Mouse (Mus musculus): ENCODE measurements at regions not wholly inside any gene's neighbourhood (a gene's known extent, or its start where the extent isn't known, plus 50 kb on each side); places are given as distances from the start of the nearest gene placed in this dataset.

- Histone ChIP-seq H3K4me3 (ENCODE audit: low read depth, low read length) (no peak overlapping the region), H3K9me3 (ENCODE audit: control insufficient read depth, low read depth, low read length) (no peaks in the 10 kb centered on the region), H3K27ac (ENCODE audit: low read length) (no peak overlapping the region), H3K36me3 (ENCODE audit: control insufficient read depth, insufficient read depth, low read length) (no peaks in the 10 kb centered on the region), H3K9ac (replicated peaks; ENCODE audit: low read depth, low read length) (no peak overlapping the region), H3K4me1 (ENCODE audit: control insufficient read depth, insufficient read depth, low read length) (no peaks in the 10 kb centered on the region), H3K27me3 (ENCODE audit: control insufficient read depth, insufficient read depth, low read length) (no peaks in the 10 kb centered on the region), H3K4me2 (replicated peaks; ENCODE audit: low read depth, low read length) (no peak overlapping the region)
- 59% methylated on average over 10 of the region's 10 CpGs for WGBS
- no peak for ATAC-seq (ENCODE audit: insufficient number of reproducible peaks, insufficient read depth, low FRiP score, low read depth)
These were observed 416.9 kb downstream of the Nr2f2 start for GRCm38 (mm10) chr7:69949647-69950121.

- Histone ChIP-seq H3K36me3 (ENCODE audit: control insufficient read depth, insufficient read depth, low read length) (no peaks in the 10 kb centered on the region), H3K27me3 (ENCODE audit: control insufficient read depth, insufficient read depth, low read length) (no peaks in the 10 kb centered on the region)
These were observed 420.1 kb downstream of the Nr2f2 start for GRCm38 (mm10) chr7:69946396-69946795.

DNA sequence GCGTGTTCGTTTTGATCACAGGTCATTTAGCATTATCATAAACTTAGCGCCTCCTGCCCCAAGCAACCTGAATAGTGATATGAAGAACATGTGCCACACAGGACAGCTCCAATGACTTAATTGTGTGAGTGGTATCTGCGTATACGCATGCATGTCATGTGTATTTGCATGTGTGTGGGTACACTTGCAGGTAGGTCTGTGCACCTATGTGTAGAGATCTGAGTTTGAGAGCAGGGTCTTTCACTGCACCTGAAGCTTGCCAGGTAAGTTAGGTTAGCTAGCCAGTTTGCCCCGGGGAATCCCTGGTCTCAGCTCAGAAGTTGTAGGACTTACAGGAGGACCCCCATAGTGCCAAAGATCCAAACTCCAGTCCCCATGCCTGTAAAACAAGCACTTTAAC lies 424.7 kb downstream of the Nr2f2 start:
- no peaks in the 10 kb centered on the region for H3K36me3 ChIP-seq (ENCODE audit: control insufficient read depth, insufficient read depth, low read length)
- no peak for ATAC-seq (ENCODE audit: insufficient number of reproducible peaks, insufficient read depth, low FRiP score, low read depth)
- H3K4me2 ChIP-seq (replicated peaks; ENCODE audit: low read depth, low read length): no peak overlapping the region
- no peaks in the 10 kb centered on the region for H3K27me3 ChIP-seq (ENCODE audit: control insufficient read depth, insufficient read depth, low read length)
- WGBS: 90% methylated on average over 6 of the region's 6 CpGs
- H3K4me3 ChIP-seq (ENCODE audit: low read depth, low read length): no peak overlapping the region
- no peak overlapping the region for H3K9ac ChIP-seq (replicated peaks; ENCODE audit: low read depth, low read length)
- H3K9me3 ChIP-seq (ENCODE audit: control insufficient read depth, low read depth, low read length): no peaks in the 10 kb centered on the region
- H3K27ac ChIP-seq (ENCODE audit: low read length): no peak overlapping the region
- no peaks in the 10 kb centered on the region for H3K4me1 ChIP-seq (ENCODE audit: control insufficient read depth, insufficient read depth, low read length)

More at GRCm38 (mm10) chr7:69946396-69946795, 420.1 kb downstream of the Nr2f2 start:
- H3K4me2 ChIP-seq (replicated peaks; ENCODE audit: low read depth, low read length): no peak overlapping the region
- 58% methylated on average over 3 of the region's 3 CpGs for WGBS
- no peak overlapping the region for H3K9ac ChIP-seq (replicated peaks; ENCODE audit: low read depth, low read length)
- no peak; the same call in 1 of the 2 replicates for ATAC-seq (ENCODE audit: insufficient number of reproducible peaks, insufficient read depth, low FRiP score, low read depth)
- no peaks in the 10 kb centered on the region for H3K9me3 ChIP-seq (ENCODE audit: control insufficient read depth, low read depth, low read length)
- no peaks in the 10 kb centered on the region for H3K4me1 ChIP-seq (ENCODE audit: control insufficient read depth, insufficient read depth, low read length)
- no peak overlapping the region for H3K27ac ChIP-seq (ENCODE audit: low read length)
- no peak overlapping the region for H3K4me3 ChIP-seq (ENCODE audit: low read depth, low read length)

- Histone ChIP-seq H3K27ac (ENCODE audit: low read length) (no peak overlapping the region), H3K4me3 (ENCODE audit: low read depth, low read length) (no peak overlapping the region), H3K4me1 (ENCODE audit: control insufficient read depth, insufficient read depth, low read length) (no peaks in the 10 kb centered on the region), H3K36me3 (ENCODE audit: control insufficient read depth, insufficient read depth, low read length) (no peaks in the 10 kb centered on the region), H3K27me3 (ENCODE audit: control insufficient read depth, insufficient read depth, low read length) (no peaks in the 10 kb centered on the region), H3K9me3 (ENCODE audit: control insufficient read depth, low read depth, low read length) (no peaks in the 10 kb centered on the region), H3K4me2 (replicated peaks; ENCODE audit: low read depth, low read length) (no peak overlapping the region), H3K9ac (replicated peaks; ENCODE audit: low read depth, low read length) (no peak overlapping the region)
- ATAC-seq (ENCODE audit: insufficient number of reproducible peaks, insufficient read depth, low FRiP score, low read depth): no peak
- WGBS: 89% methylated on average over 5 of the region's 5 CpGs
These were observed 441.3 kb downstream of the Nr2f2 start for GRCm38 (mm10) chr7:69925261-69925660.

DNA sequence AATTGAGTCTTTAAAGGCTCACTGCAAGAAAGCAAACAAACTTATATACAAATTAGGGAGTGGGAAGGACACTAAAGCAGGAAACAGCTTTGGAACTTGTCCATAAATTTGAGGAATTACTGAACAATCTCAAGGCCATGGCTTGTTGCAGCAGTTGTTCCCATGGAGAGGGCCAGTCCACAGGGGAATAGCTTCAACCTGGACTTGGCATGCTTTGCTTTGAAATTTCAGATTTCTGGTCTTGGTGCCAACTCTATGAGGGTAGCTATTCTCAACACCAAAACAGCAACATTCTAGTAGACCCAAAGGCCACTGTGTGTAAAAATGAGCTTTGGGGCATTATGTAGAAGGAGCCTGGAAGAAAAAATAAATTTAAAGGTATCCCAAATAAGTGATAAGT lies 442.0 kb downstream of the Nr2f2 start:
- Histone ChIP-seq H3K36me3 (ENCODE audit: control insufficient read depth, insufficient read depth, low read length) (no peaks in the 10 kb centered on the region), H3K9me3 (ENCODE audit: control insufficient read depth, low read depth, low read length) (no peaks in the 10 kb centered on the region), H3K27me3 (ENCODE audit: control insufficient read depth, insufficient read depth, low read length) (no peaks in the 10 kb centered on the region), H3K27ac (ENCODE audit: low read length) (no peak overlapping the region), H3K4me1 (ENCODE audit: control insufficient read depth, insufficient read depth, low read length) (no peaks in the 10 kb centered on the region), H3K4me2 (replicated peaks; ENCODE audit: low read depth, low read length) (no peak overlapping the region), H3K4me3 (ENCODE audit: low read depth, low read length) (no peak overlapping the region), H3K9ac (replicated peaks; ENCODE audit: low read depth, low read length) (no peak overlapping the region)
- no peak for ATAC-seq (ENCODE audit: insufficient number of reproducible peaks, insufficient read depth, low FRiP score, low read depth)

DNA sequence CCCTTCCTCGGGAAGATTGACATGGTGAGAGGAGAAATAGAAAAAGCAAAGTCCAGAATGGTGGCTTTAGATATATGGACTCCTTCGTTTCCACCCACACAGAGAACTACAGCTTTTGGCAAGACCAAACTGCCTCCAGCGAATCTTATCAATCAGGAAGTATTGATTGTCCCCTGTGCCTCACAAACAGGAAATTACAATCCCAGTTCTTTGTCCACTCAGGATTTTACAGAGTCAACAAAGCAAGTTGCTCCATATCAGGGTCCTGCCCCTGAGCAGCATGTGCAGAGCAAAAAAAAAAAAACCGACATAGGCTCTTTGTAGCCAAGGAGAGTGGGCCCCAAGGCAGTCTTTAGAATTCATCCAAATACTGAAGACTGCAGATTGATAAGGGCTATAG lies 454.8 kb downstream of the Nr2f2 start:
- H3K4me1 ChIP-seq (ENCODE audit: control insufficient read depth, insufficient read depth, low read length): no peaks in the 10 kb centered on the region
- no peaks in the 10 kb centered on the region for H3K36me3 ChIP-seq (ENCODE audit: control insufficient read depth, insufficient read depth, low read length)
- H3K4me3 ChIP-seq (ENCODE audit: low read depth, low read length): no peak overlapping the region
- WGBS: 65% methylated on average over 4 of the region's 4 CpGs
- no peaks in the 10 kb centered on the region for H3K27me3 ChIP-seq (ENCODE audit: control insufficient read depth, insufficient read depth, low read length)
- H3K4me2 ChIP-seq (replicated peaks; ENCODE audit: low read depth, low read length): no peak overlapping the region
- no peak for ATAC-seq (ENCODE audit: insufficient number of reproducible peaks, insufficient read depth, low FRiP score, low read depth)
- H3K9me3 ChIP-seq (ENCODE audit: control insufficient read depth, low read depth, low read length): no peaks in the 10 kb centered on the region
- no peak overlapping the region for H3K27ac ChIP-seq (ENCODE audit: low read length)
- no peak overlapping the region for H3K9ac ChIP-seq (replicated peaks; ENCODE audit: low read depth, low read length)

GRCm38 (mm10) chr7:69890503-69891061 lies 476.0 kb downstream of the Nr2f2 start:
- 71% methylated on average over 9 of the region's 9 CpGs for WGBS

DNA sequence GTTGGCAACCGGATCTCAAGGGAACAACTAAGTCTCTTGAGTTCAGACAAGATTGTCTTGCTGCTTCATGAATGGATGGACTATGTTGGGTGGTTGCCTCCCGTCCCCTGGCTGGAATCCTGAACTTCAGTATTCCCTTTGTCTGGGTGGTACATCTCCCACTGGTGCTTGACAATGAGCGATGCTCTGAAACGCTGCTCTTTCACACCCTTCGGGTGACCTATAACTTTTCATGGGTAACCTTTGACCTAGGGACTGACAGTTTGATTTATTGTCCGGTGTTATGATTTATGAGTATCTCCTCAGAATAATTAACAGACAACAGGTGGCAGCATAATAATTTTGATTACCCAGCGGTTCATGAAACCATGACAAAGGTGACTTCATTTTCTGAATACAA lies 478.3 kb downstream of the Nr2f2 start:
- Histone ChIP-seq H3K9me3 (ENCODE audit: control insufficient read depth, low read depth, low read length) (no peaks in the 10 kb centered on the region), H3K9ac (replicated peaks; ENCODE audit: low read depth, low read length) (no peak overlapping the region), H3K36me3 (ENCODE audit: control insufficient read depth, insufficient read depth, low read length) (no peaks in the 10 kb centered on the region), H3K4me2 (replicated peaks; ENCODE audit: low read depth, low read length) (no peak overlapping the region), H3K27me3 (ENCODE audit: control insufficient read depth, insufficient read depth, low read length) (no peaks in the 10 kb centered on the region), H3K4me3 (ENCODE audit: low read depth, low read length) (no peak overlapping the region), H3K27ac (ENCODE audit: low read length) (no peak overlapping the region), H3K4me1 (ENCODE audit: control insufficient read depth, insufficient read depth, low read length) (no peaks in the 10 kb centered on the region)
- ATAC-seq (ENCODE audit: insufficient number of reproducible peaks, insufficient read depth, low FRiP score, low read depth): no peak
- WGBS: 83% methylated on average over 7 of the region's 7 CpGs

More at GRCm38 (mm10) chr7:69890503-69891061, 476.0 kb downstream of the Nr2f2 start:
- Histone ChIP-seq H3K4me3 (ENCODE audit: low read depth, low read length) (no peak overlapping the region), H3K27me3 (ENCODE audit: control insufficient read depth, insufficient read depth, low read length) (no peaks in the 10 kb centered on the region), H3K36me3 (ENCODE audit: control insufficient read depth, insufficient read depth, low read length) (no peaks in the 10 kb centered on the region), H3K4me2 (replicated peaks; ENCODE audit: low read depth, low read length) (no peak overlapping the region), H3K4me1 (ENCODE audit: control insufficient read depth, insufficient read depth, low read length) (no peaks in the 10 kb centered on the region), H3K27ac (ENCODE audit: low read length) (no peak overlapping the region), H3K9ac (replicated peaks; ENCODE audit: low read depth, low read length) (no peak overlapping the region), H3K9me3 (ENCODE audit: control insufficient read depth, low read depth, low read length) (no peaks in the 10 kb centered on the region)
- ATAC-seq (ENCODE audit: insufficient number of reproducible peaks, insufficient read depth, low FRiP score, low read depth): no peak

DNA sequence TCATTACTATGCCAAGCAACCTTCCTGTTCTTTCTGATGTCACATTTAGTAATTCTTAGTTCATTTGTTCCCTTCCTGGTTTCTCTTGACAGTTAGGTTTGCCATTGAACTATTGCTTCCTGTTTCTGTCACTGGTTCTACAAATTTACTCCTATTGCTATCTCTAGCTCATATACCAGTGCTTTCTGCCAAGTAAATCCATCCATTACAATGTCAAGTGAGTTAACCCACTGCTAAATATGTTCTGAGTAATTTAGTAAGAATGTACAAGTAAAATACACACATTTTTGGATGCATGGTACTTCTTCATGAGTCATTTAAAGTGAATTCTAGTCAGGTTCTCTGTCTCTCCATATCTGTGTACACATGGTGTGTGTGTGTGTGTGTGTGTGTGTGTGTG lies 489.5 kb downstream of the Nr2f2 start:
- Histone ChIP-seq H3K36me3 (ENCODE audit: control insufficient read depth, insufficient read depth, low read length) (no peaks in the 10 kb centered on the region), H3K9me3 (ENCODE audit: control insufficient read depth, low read depth, low read length) (no peaks in the 10 kb centered on the region), H3K27ac (ENCODE audit: low read length) (no peak overlapping the region), H3K27me3 (ENCODE audit: control insufficient read depth, insufficient read depth, low read length) (no peaks in the 10 kb centered on the region), H3K4me3 (ENCODE audit: low read depth, low read length) (no peak overlapping the region), H3K9ac (replicated peaks; ENCODE audit: low read depth, low read length) (no peak overlapping the region), H3K4me1 (ENCODE audit: control insufficient read depth, insufficient read depth, low read length) (no peaks in the 10 kb centered on the region), H3K4me2 (replicated peaks; ENCODE audit: low read depth, low read length) (no peak overlapping the region)
- no peak for ATAC-seq (ENCODE audit: insufficient number of reproducible peaks, insufficient read depth, low FRiP score, low read depth)
